Mouse (Mus musculus) liver, embryonic 12.5 days (tissue): Measurements from ENCODE around the gene Hsd17b13. TPM values are rescaled to one million over a fixed set of nuclear protein-coding genes. Genes with fewer than 3 reads are reported as not detected.
"Not testable (repeated sequence)": the region's sequence is repeated elsewhere in the genome, so short reads cannot be mapped to it uniquely, and the experiment has no call there.

Source experiments
- ATAC-seq: fragments of 200-750 bp; cut with Nextera tagmentation; 2 replicates; pipeline ENCODE4 v1.8.0; 2017; ENCODE audit warnings: moderate number of reproducible peaks, mild to moderate bottlenecking, moderate library complexity
- H3K27ac ChIP-seq: fragments of 300-500 bp; sonication (generic); 2 replicates; pipeline ENCODE4 v1.5.1; 2016; ENCODE audit warnings: mild to moderate bottlenecking
- H3K27me3 ChIP-seq: fragments of 300-500 bp; sonication (generic); replicated peaks from 2 replicates; pipeline ENCODE4 v1.6.1; 2016; ENCODE audit warnings: mild to moderate bottlenecking, moderate library complexity
- H3K36me3 ChIP-seq: fragments of 300-500 bp; sonication (generic); 2 replicates; pipeline ENCODE4 v1.6.1; 2016; ENCODE audit warnings: mild to moderate bottlenecking, moderate library complexity
- H3K4me1 ChIP-seq: fragments of 300-500 bp; sonication (generic); 2 replicates; pipeline ENCODE4 v1.6.1; 2016
- H3K4me2 ChIP-seq: fragments of 300-500 bp; sonication (generic); 2 replicates; pipeline ENCODE4 v1.6.1; 2016; ENCODE audit warnings: mild to moderate bottlenecking, moderate library complexity
- H3K4me3 ChIP-seq: fragments of 300-500 bp; sonication (generic); 2 replicates; pipeline ENCODE4 v1.5.1; 2016; ENCODE audit warnings: mild to moderate bottlenecking, moderate library complexity
- H3K9ac ChIP-seq: fragments of 300-500 bp; sonication (generic); 2 replicates; pipeline ENCODE4 v1.6.1; 2016; ENCODE audit warnings: mild to moderate bottlenecking, moderate library complexity
- H3K9me3 ChIP-seq: fragments of 300-500 bp; sonication (generic); replicated peaks from 2 replicates; pipeline ENCODE4 v1.6.1; 2016; ENCODE audit warnings: mild to moderate bottlenecking, moderate library complexity
- WGBS: fragments of 180-500 bp; shearing (Covaris S2); methylation state at CpG from one replicate; pipeline ENCODE4 v1.1.7; 2016; ENCODE audit not compliant: insufficient replicate concordance; 5-methylcytosine and 5-hydroxymethylcytosine counted together
- polyA plus RNA-seq: library from polyadenylated mRNA; unstranded; fragments of >200 nt; fragmentation: Nextera tagmentation; extraction: Ambion mirVana; gene quantifications from 2 replicates; pipeline ENCODE4 v1.2.1, GENCODE M21; 2016

The Hsd17b13 gene
- polyA plus RNA-seq, 1 experiment from 2014 or later: 0.21 TPM

DNA sequence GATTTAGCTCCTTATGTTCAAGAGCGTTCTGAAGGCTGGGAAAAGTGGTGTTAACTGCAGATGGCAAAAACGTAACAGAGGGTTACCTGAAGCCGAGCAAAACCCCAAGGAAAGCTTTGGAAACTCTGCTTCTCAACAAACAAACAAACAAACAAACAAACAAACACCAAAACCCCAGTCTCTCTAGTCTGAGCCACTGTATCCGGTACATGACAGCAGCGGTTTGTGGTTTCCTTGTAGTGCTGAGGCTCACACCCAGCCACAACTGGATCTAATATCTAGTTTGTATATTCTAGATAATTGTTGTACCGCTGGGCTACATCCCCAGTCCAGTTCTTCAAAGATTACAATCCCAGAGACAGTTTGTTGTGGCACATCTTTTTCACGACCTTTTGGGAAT, 1.5 kb downstream of the Hsd17b13 start:
- Histone ChIP-seq H3K27me3 (peaks cover 22% of the 10 kb centered on the region; the same call in 1 of the 2 replicates), H3K27ac (no peak overlapping the region), H3K36me3 (no peaks in the 10 kb centered on the region), H3K4me1 (no peaks in the 10 kb centered on the region), H3K4me3 (no peak overlapping the region), H3K9me3 (no peaks in the 10 kb centered on the region), H3K4me2 (no peak overlapping the region), H3K9ac (no peak overlapping the region)
- no peak for ATAC-seq
- WGBS: 36% methylated on average over 7 of the region's 7 CpGs

DNA sequence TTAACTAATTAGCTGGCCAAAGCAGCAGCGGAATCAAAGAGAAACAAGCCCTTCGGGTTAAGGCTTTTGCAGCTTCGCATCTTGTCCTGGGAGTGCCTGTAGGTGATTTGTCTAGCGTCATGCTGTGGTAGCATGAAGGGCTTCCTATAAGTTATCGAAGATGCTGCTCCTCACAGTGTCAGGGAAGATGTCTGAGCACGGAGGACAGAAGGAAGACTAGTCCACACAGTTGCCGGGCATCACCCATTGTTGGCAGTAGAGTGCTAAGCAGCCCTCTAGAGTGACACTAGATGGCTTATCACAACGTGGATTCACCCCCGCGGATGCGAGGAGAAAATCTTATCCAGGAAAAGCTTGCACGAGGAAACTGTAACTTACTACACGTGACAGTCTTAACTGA, 4.4 kb downstream of the Hsd17b13 start:
- WGBS: 53% methylated on average over 13 of the region's 13 CpGs
- no peaks in the 10 kb centered on the region for H3K9me3 ChIP-seq
- ATAC-seq: no peak
- H3K4me1 ChIP-seq: no peaks in the 10 kb centered on the region
- H3K36me3 ChIP-seq: no peaks in the 10 kb centered on the region
- no peak overlapping the region for H3K27ac ChIP-seq
- no peak overlapping the region for H3K4me2 ChIP-seq
- H3K4me3 ChIP-seq: no peak overlapping the region
- peaks cover 22% of the 10 kb centered on the region; the same call in 1 of the 2 replicates for H3K27me3 ChIP-seq
- H3K9ac ChIP-seq: no peak overlapping the region

DNA sequence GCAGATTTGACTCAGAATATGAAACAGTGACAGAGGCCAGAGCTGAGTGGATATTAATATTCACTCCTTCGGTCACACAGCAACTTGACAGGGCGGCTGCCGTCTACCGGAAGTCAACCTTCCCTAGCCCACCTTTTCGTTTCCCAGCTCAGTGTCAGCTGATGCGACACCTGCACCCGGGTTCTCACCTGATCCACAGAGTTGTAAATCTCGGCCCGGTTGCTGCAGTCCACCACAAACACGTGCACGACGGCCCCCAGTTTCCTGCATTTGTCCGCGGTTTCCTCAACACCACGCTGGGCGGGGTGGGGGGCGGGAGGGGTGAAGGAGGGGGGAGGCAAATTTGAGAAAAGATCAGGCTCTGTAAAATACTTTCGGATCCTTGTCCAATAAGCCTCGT, 4.8 kb downstream of the Hsd17b13 start:
- Histone ChIP-seq H3K9ac (no peak overlapping the region), H3K4me2 (peak overlapping the region; percentile 29; the same call in 1 of the 2 replicates), H3K9me3 (no peaks in the 10 kb centered on the region), H3K36me3 (no peaks in the 10 kb centered on the region), H3K4me3 (peak overlapping the region; percentile 8; the same call in 1 of the 2 replicates), H3K4me1 (no peaks in the 10 kb centered on the region), H3K27me3 (peaks cover 22% of the 10 kb centered on the region; the same call in 1 of the 2 replicates), H3K27ac (no peak overlapping the region)
- no peak for ATAC-seq
- 30% methylated on average over 19 of the region's 19 CpGs for WGBS

DNA sequence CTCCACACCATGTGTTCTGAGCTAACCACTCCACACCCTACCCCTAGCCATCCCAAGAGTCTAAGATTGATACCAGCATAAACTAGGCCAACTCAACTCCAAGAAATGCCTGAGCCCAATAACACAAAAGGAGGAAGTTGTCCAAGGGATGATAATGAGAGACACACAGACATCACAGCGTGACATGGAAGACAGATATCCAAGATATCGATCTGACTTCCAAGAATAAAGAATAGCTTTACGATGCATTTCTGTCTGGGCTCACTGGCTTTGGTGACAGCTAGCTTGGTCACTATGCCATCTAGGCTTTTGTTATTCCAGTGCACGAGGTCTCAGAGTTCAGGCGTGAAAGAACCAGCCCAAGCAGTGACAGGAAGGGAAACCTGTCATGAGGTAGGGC, 6.2 kb downstream of the Hsd17b13 start:
- 35% methylated on average over 5 of the region's 5 CpGs for WGBS
- H3K4me1 ChIP-seq: no peaks in the 10 kb centered on the region
- no peak for ATAC-seq
- H3K9ac ChIP-seq: no peak overlapping the region
- no peak overlapping the region for H3K4me2 ChIP-seq
- H3K9me3 ChIP-seq: no peaks in the 10 kb centered on the region
- H3K27ac ChIP-seq: no peak overlapping the region
- H3K27me3 ChIP-seq: peaks cover 19% of the 10 kb centered on the region; the same call in 1 of the 2 replicates
- H3K4me3 ChIP-seq: no peak overlapping the region
- H3K36me3 ChIP-seq: no peaks in the 10 kb centered on the region

DNA sequence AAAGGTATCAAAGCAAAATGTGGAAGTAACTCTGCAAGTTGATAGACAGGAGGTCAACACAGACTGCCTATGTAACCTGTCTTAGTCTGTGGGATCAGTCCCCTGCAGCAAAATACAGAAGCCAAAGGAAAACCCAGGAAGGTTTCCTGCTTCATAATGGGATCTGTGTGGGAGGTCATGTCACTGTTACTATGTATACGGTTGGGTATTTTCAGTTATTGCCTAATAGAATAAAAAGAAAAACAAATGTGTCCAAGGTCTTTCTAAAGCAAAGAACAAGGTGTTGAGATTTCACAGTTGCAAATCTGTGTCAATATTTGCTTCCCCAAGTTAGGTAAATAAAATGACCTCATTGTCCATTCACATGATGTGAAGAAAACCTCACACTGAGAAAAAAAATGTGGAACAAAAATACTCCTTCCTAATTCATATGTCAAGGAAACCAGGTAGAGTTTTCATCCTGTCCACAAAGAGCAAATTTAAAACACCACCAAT, 14.2 kb downstream of the Hsd17b13 start:
- ATAC-seq: no peak
- H3K4me3 ChIP-seq: no peak overlapping the region
- no peaks in the 10 kb centered on the region; the same call in 1 of the 2 replicates for H3K27me3 ChIP-seq
- WGBS: 80% methylated on average over 1 of the region's 1 CpGs
- H3K9me3 ChIP-seq: no peaks in the 10 kb centered on the region
- H3K4me2 ChIP-seq: no peak overlapping the region
- no peaks in the 10 kb centered on the region for H3K36me3 ChIP-seq
- H3K9ac ChIP-seq: no peak overlapping the region
- no peaks in the 10 kb centered on the region for H3K4me1 ChIP-seq
- no peak overlapping the region for H3K27ac ChIP-seq

DNA sequence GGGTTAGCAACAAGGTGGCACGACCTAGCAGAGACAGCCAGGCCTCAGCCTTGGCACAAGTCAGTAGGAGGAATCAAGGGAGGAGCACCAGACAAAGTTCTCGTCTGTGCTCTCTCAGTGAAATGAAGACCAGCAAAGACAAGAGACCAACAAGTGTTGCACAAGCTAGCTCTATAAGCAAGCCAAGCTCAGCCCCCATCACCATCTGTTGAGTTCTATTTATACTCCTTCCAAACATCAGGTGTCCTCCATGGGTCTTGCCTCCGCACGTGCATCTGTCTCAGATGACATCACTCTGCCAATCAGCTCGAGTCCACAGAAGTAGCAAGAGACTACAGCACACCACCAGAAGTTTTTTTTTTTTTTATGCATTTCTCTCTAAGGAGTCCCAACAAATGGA, 22.6 kb downstream of the Hsd17b13 start:
- no peaks in the 10 kb centered on the region for H3K36me3 ChIP-seq
- ATAC-seq: no peak
- no peak overlapping the region for H3K4me2 ChIP-seq
- WGBS: 50% methylated on average over 5 of the region's 5 CpGs
- no peaks in the 10 kb centered on the region for H3K9me3 ChIP-seq
- H3K4me1 ChIP-seq: no peaks in the 10 kb centered on the region
- no peaks in the 10 kb centered on the region for H3K27me3 ChIP-seq
- no peak overlapping the region for H3K9ac ChIP-seq
- no peak overlapping the region for H3K4me3 ChIP-seq
- no peak overlapping the region for H3K27ac ChIP-seq

DNA sequence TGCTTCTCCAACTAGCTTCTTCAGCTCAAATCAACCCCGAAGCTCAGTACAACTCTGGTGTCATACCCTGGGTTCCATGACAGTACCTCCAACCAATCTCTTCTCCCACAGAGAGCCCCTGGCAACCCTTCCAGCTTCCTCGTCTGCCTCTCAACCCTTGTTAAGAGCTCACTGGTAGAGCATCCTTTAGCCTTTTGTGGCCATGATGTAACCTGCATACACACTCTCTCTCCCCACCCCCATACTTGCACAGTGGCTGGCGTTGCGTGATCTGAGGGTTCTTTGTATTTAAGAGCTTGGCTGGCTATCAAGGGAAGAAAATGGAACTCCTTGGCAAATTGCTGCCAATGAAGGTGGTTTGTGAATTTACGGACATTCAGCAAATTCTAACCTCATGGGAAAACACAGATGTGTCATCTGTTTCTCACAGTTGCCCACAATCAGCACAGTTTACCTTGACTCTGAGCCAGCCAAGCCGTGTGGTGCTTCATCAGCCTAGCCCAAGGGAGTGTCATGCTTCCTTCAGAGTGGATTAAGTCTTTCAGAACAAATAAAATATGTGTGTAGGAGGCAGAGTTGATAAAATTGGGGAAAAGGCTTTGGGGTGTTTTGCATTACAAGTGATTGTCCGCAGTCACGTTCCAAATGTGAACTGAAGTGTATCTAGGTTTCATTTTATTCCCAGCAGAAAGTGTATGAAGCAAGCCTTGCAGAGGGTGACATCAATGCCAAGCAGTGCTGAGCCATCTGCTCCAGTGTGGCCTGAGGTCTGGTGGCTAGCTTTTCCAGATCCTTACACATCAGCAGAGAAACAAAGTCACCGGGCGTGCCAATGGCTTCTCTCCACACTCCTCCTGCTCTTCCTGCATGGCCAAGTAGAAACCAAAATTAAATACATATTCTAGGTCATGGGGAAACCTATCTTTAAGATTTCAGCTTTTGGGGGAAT, 23.8 kb downstream of the Hsd17b13 start:
- no peak for ATAC-seq

DNA sequence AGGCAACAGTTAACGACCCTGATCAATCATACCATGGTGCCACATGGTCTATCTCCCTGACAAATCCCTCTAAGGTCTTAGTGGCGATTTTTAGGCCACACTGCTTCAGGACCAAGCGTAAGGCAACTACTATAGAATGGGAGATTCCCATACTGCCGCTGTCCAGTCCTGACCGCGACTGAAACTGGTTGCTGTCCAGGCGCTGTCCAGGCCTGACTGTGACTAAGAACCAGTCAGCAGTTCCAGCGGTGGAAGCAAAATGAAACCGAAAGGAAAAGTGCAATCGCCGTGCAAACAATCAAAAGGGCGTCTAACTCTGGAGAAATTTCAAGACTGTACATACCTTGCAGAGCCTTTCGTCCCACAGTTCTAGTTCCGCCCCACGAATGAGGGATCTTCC, 27.1 kb downstream of the Hsd17b13 start:
- ATAC-seq, H3K9ac ChIP-seq: not testable (repeated sequence)
- WGBS: 87% methylated on average over 15 of the region's 15 CpGs

More for the DNA sequence above, 23.8 kb downstream of the Hsd17b13 start:
- Histone ChIP-seq H3K36me3 (no peaks in the 10 kb centered on the region), H3K4me2 (no peak overlapping the region), H3K4me1 (no peaks in the 10 kb centered on the region), H3K9ac (no peak overlapping the region), H3K9me3 (no peaks in the 10 kb centered on the region), H3K27ac (no peak overlapping the region), H3K27me3 (no peaks in the 10 kb centered on the region), H3K4me3 (no peak overlapping the region)
- 72% methylated on average over 10 of the region's 10 CpGs for WGBS

DNA sequence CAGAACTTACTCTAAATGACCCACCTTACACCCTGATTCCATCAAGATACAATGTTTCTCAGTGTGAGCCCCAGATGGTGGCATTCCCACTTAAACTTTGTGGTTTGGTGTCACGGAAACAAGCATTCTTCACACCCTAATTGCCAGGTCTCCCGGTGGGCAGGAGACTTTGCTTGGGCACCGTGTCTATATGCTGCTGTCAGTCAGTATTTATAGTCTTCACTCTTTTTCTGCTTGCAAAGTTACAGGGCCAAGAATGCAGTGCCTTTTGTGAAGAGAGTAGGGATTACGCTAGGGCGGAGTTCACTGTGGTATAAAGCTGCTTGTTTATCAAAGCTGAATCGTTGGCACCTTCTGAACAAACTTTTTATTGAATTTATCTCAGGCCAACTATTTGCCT, 34.0 kb downstream of the Hsd17b13 start:
- Histone ChIP-seq H3K4me3 (no peak overlapping the region), H3K27me3 (no peaks in the 10 kb centered on the region), H3K9ac (no peak overlapping the region), H3K9me3 (no peaks in the 10 kb centered on the region), H3K36me3 (no peaks in the 10 kb centered on the region), H3K27ac (no peak overlapping the region), H3K4me2 (no peak overlapping the region), H3K4me1 (no peaks in the 10 kb centered on the region)
- no peak for ATAC-seq
- WGBS: 62% methylated on average over 6 of the region's 6 CpGs

More for the DNA sequence above, 27.1 kb downstream of the Hsd17b13 start:
- not testable (repeated sequence) for H3K27me3 ChIP-seq, H3K4me1 ChIP-seq, H3K9me3 ChIP-seq, H3K4me2 ChIP-seq, H3K36me3 ChIP-seq, H3K4me3 ChIP-seq, H3K27ac ChIP-seq

DNA sequence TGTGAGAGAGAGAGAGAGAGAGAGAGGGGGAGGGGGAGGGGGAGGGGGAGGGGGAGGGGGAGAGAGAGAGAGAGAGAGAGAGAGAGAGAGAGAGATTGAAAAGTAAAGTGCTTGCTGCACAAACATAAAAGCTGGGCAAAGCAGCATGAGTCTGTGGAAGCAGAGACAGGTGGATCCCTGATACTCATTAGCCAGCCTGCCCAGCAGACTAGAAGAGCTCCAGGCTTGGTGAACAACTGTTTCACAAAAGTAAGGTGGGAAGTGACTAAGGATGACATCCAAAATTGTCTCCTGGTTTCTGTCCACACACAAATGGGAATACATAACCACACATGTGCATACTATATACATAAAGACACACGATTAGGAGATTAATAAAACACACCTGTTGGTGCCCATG, 37.4 kb downstream of the Hsd17b13 start:
- ATAC-seq: no peak
- Histone ChIP-seq H3K4me3 (no peak overlapping the region), H3K27ac (no peak overlapping the region), H3K4me1 (no peaks in the 10 kb centered on the region), H3K27me3 (no peaks in the 10 kb centered on the region), H3K9ac (no peak overlapping the region), H3K9me3 (no peaks in the 10 kb centered on the region), H3K4me2 (no peak overlapping the region), H3K36me3 (no peaks in the 10 kb centered on the region)
- 67% methylated on average over 1 of the region's 1 CpGs for WGBS

DNA sequence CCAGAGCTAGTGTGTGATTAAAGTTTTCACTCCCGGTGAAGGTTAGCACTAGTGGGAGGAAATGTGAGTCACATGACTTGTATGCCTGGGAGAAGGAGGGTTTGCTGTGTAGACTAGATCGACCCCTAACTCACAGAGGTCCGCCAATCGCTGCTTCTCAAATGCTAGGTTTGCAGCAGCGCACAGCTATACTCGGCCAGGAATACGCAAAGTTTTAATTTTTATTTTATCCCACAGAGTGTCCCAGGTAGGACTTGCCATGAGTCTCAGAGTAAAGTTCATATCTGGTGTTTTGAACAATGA, 37.9 kb downstream of the Hsd17b13 start:
- no peaks in the 10 kb centered on the region for H3K4me1 ChIP-seq
- no peak overlapping the region for H3K27ac ChIP-seq
- H3K4me2 ChIP-seq: no peak overlapping the region
- H3K9ac ChIP-seq: no peak overlapping the region
- H3K4me3 ChIP-seq: no peak overlapping the region
- no peaks in the 10 kb centered on the region for H3K27me3 ChIP-seq
- ATAC-seq: no peak
- H3K36me3 ChIP-seq: no peaks in the 10 kb centered on the region
- 65% methylated on average over 7 of the region's 7 CpGs for WGBS
- H3K9me3 ChIP-seq: no peaks in the 10 kb centered on the region

DNA sequence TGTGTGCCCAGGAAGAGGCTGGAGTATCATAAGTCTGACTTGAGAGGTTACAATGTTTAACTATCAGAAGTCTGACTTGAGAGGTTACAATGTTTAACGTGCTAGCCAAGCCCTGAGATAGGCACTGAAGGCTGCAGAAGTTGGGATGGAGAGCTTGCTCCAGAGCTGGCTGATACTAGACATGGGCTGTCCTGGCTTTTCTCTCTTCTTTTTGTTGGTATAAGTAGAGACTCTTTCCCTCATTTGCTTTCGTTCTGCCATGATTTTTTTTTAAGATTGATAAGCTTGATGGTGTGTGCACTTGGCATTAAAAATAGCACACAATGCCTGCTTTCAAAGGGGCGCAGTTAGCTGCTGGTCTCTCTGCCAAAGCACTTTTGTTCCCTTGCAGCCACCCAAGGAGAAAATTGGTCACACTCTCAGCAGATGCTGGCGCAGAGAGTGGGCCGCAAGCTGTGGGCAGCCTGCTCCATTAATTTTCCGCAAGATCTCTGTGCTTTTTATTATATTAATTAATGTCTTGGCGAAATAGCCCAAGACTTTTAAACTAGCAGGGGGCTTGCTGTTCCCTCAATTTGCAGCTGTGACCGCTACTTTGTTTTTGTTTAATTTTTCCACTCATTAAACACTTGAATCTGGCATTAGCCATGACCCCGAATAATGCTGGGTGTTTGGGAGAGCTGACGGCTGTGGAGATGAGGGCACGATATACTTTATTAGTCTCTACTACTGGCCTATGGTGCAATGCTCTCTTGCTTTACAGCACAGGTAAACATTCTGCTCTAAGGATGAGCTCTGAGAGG, 38.5 kb downstream of the Hsd17b13 start:
- Histone ChIP-seq H3K27me3 (no peaks in the 10 kb centered on the region), H3K27ac (no peak overlapping the region), H3K9me3 (no peaks in the 10 kb centered on the region), H3K4me2 (no peak overlapping the region), H3K36me3 (no peaks in the 10 kb centered on the region), H3K9ac (no peak overlapping the region), H3K4me3 (no peak overlapping the region), H3K4me1 (no peaks in the 10 kb centered on the region)
- 64% methylated on average over 11 of the region's 11 CpGs for WGBS
- no peak for ATAC-seq
